16 mouse cellular contexts compared by ENCODE assay signal in genomic region chr5:115942389-115942788, GRCm38 (mm10).
DNase-seq lines count a peak whose midpoint lies in the region; ATAC-seq and TF ChIP-seq lines count a peak whose summit lies in the region.
"Had no signal": no experiment of that assay in that cellular context is flagged by ENCODE, and none has a peak within 500 bp of the region (broad histone marks: within the 10 kb centered on the region; RNA-seq: fewer than 3 reads in every experiment).

No protein-coding gene starts in this region.

- 0 out of 2 replicates have a peak, but pooled peaks have one; percentile 14 for TF ChIP-seq CTCF in heart, adult 2 months (IDR thresholded peaks at IDR 0.05)
- TF ChIP-seq CTCF in lung, embryonic 14.5 days (IDR thresholded peaks at IDR 0.05; ENCODE audit: low read depth) = peak; percentile 20; the same call in 1 of the 2 replicates
- peak; percentile 39; the same call in 1 of the 2 replicates for TF ChIP-seq CTCF in liver, postnatal 0 days (IDR thresholded peaks at IDR 0.05; ENCODE audit: low read depth)

- H3K36me3 ChIP-seq in heart, adult 2 months (ENCODE audit: control insufficient read depth, insufficient read depth, low read length) = no peaks in the 10 kb centered on the region
- H3K36me3 ChIP-seq in heart, embryonic 12.5 days = peaks cover 94% of the 10 kb centered on the region
- peaks cover 87% of the 10 kb centered on the region for H3K36me3 ChIP-seq in lung, embryonic 14.5 days (ENCODE audit: insufficient read depth)
- peaks cover 71% of the 10 kb centered on the region for H3K36me3 ChIP-seq in liver, postnatal 0 days (replicated peaks; ENCODE audit: insufficient read depth, low read length)

- intact Hi-C loops in heart, adult 2 months (cut with DNase I) = no loop called here

- 93% methylated on average over 3 of the region's 3 CpGs for WGBS in heart, adult 2 months
- 91% methylated on average over 3 of the region's 3 CpGs for WGBS in heart, embryonic 12.5 days
- 83% methylated on average over 3 of the region's 3 CpGs for WGBS in lung, embryonic 14.5 days
- 92% methylated on average over 3 of the region's 3 CpGs for WGBS in liver, postnatal 0 days (ENCODE audit: insufficient replicate concordance)

- no peak for TF ChIP-seq POLR2A in heart, adult 2 months (IDR thresholded peaks at IDR 0.05; ENCODE audit: insufficient read depth, low read depth, low read length)

- no peak overlapping the region for H3K9ac ChIP-seq in heart, adult 2 months (ENCODE audit: low read depth, low read length)
- no peak overlapping the region for H3K9ac ChIP-seq in heart, embryonic 12.5 days
- H3K9ac ChIP-seq in lung, embryonic 14.5 days = no peak overlapping the region
- H3K9ac ChIP-seq in liver, postnatal 0 days (replicated peaks) = no peak overlapping the region
- H3K9ac ChIP-seq: forebrain, embryonic 13.5 days; heart, embryonic 15.5 days; midbrain, embryonic 13.5 days had no signal

- ATAC-seq in heart, embryonic 12.5 days (ENCODE audit: insufficient number of reproducible peaks, low FRiP score) = no peak
- no peak for ATAC-seq in lung, embryonic 14.5 days (ENCODE audit: insufficient read depth)
- no peak for ATAC-seq in liver, postnatal 0 days
- ATAC-seq in granulocyte monocyte progenitor cell, adult 5-6 weeks (replicated peaks; ENCODE audit: poor library complexity, severe bottlenecking) = no peak
- ATAC-seq: forebrain, embryonic 13.5 days; midbrain, embryonic 13.5 days had no signal

- no peak overlapping the region for H3K4me2 ChIP-seq in heart, embryonic 12.5 days
- no peak overlapping the region for H3K4me2 ChIP-seq in lung, embryonic 14.5 days
- H3K4me2 ChIP-seq in liver, postnatal 0 days (ENCODE audit: low read depth, low read length) = no peak overlapping the region
- H3K4me2 ChIP-seq: forebrain, embryonic 13.5 days; heart, embryonic 15.5 days; midbrain, embryonic 13.5 days had no signal

- no peak for DNase-seq in heart, adult 2 months
- no peak for DNase-seq in lung, embryonic 14.5 days
- DNase-seq in lung, postnatal 25 days (ENCODE audit: low spot score) = no peak
- DNase-seq in ES-CJ7 (ENCODE audit: low read depth, low spot score) = peak; percentile 50
- no peak for DNase-seq in liver, postnatal 0 days
- DNase-seq in kidney, adult 18-20 months = no peak
- DNase-seq: cerebellum, postnatal 25 days; heart, adult 11 months; lung, adult 18-20 months; retina, postnatal 1 day had no signal

- 0 out of 2 replicates have a peak, but pooled peaks cover 6% of the 10 kb centered on the region for H3K9me3 ChIP-seq in heart, embryonic 12.5 days (replicated peaks)
- H3K9me3 ChIP-seq in lung, embryonic 14.5 days (ENCODE audit: low read depth, low read length) = no peaks in the 10 kb centered on the region
- no peaks in the 10 kb centered on the region for H3K9me3 ChIP-seq in liver, postnatal 0 days (ENCODE audit: low read length)
- H3K9me3 ChIP-seq: forebrain, embryonic 13.5 days; heart, embryonic 15.5 days; midbrain, embryonic 13.5 days had no signal

- TF ChIP-seq EP300 in heart, adult 2 months (IDR thresholded peaks at IDR 0.05; ENCODE audit: insufficient read depth, low read depth, low read length) = no peak
- TF ChIP-seq EP300 in liver, postnatal 0 days (IDR thresholded peaks at IDR 0.05; ENCODE audit: low read depth) = no peak

- H3K27me3 ChIP-seq in heart, adult 2 months (ENCODE audit: control insufficient read depth, insufficient read depth, low read length) = no peaks in the 10 kb centered on the region
- no peaks in the 10 kb centered on the region for H3K27me3 ChIP-seq in heart, embryonic 12.5 days (replicated peaks)
- no peaks in the 10 kb centered on the region for H3K27me3 ChIP-seq in lung, embryonic 14.5 days (ENCODE audit: insufficient read depth, low read length)
- no peaks in the 10 kb centered on the region for H3K27me3 ChIP-seq in liver, postnatal 0 days (ENCODE audit: insufficient read depth, low read length)
- H3K27me3 ChIP-seq: forebrain, embryonic 13.5 days; heart, embryonic 15.5 days; midbrain, embryonic 13.5 days had no signal

- no peaks in the 10 kb centered on the region for H3K79me2 ChIP-seq in heart, adult 2 months (replicated peaks; ENCODE audit: control insufficient read depth, insufficient read depth, low read length)

- H3K4me1 ChIP-seq in heart, adult 2 months (ENCODE audit: control insufficient read depth, insufficient read depth, low read length) = no peaks in the 10 kb centered on the region
- H3K4me1 ChIP-seq in heart, embryonic 12.5 days (replicated peaks) = 0 out of 2 replicates have a peak, but pooled peaks cover 4% of the 10 kb centered on the region
- H3K4me1 ChIP-seq in lung, embryonic 14.5 days (ENCODE audit: insufficient read depth) = no peaks in the 10 kb centered on the region
- H3K4me1 ChIP-seq in liver, postnatal 0 days (ENCODE audit: insufficient read depth) = peaks cover 3% of the 10 kb centered on the region; the same call in 1 of the 2 replicates
- H3K4me1 ChIP-seq: forebrain, embryonic 13.5 days; heart, embryonic 15.5 days; midbrain, embryonic 13.5 days had no signal

- H3K27ac ChIP-seq in heart, adult 2 months = no peak overlapping the region
- H3K27ac ChIP-seq in heart, embryonic 12.5 days (ENCODE audit: poor library complexity, severe bottlenecking) = no peak overlapping the region
- H3K27ac ChIP-seq in lung, embryonic 14.5 days (ENCODE audit: low read depth) = no peak overlapping the region
- H3K27ac ChIP-seq in liver, postnatal 0 days (ENCODE audit: low read depth) = no peak overlapping the region
- H3K27ac ChIP-seq: forebrain, embryonic 13.5 days; heart, embryonic 15.5 days; midbrain, embryonic 13.5 days had no signal

- no peak overlapping the region for H3K4me3 ChIP-seq in heart, adult 2 months
- no peak overlapping the region for H3K4me3 ChIP-seq in heart, embryonic 12.5 days
- H3K4me3 ChIP-seq in lung, embryonic 14.5 days (ENCODE audit: low read depth, low read length) = no peak overlapping the region
- no peak overlapping the region for H3K4me3 ChIP-seq in liver, postnatal 0 days (ENCODE audit: low read depth, low read length)
- H3K4me3 ChIP-seq: forebrain, embryonic 13.5 days; heart, embryonic 15.5 days; midbrain, embryonic 13.5 days; myocyte had no signal
